Mouse (Mus musculus): Measurements from ENCODE around the gene Polr2a. TPM values are rescaled to one million over a fixed set of nuclear protein-coding genes. Genes with fewer than 3 reads are reported as not detected.

The Polr2a gene
- 13.0 and 15.5 TPM in 2 replicates for polyA plus RNA-seq (2015; fragmentation: Nextera tagmentation; extraction: Ambion mirVana)

- peaks cover 40% of the 10 kb centered on the region for H3K4me1 ChIP-seq (ENCODE audit: control insufficient read depth, insufficient read depth, low read length)
Observed at GRCm38 (mm10) chr11:69758478-69758970, at the start of gene Polr2a. Gene Polr2a, minus strand, starts transcription at chr11:69758637.

GRCm38 (mm10) chr11:69807641-69808040 lies 49.2 kb upstream of the Polr2a start:
- Histone ChIP-seq H3K27ac (ENCODE audit: low read length) (no peak overlapping the region), H3K9ac (ENCODE audit: low read depth, low read length) (no peak overlapping the region), H3K4me3 (ENCODE audit: low read depth, low read length) (no peak overlapping the region), H3K9me3 (replicated peaks; ENCODE audit: control insufficient read depth, low read length, poor library complexity, severe bottlenecking) (no peaks in the 10 kb centered on the region), H3K4me1 (ENCODE audit: control insufficient read depth, insufficient read depth, low read length) (peaks cover 24% of the 10 kb centered on the region), H3K36me3 (ENCODE audit: control insufficient read depth, insufficient read depth, low read length) (no peaks in the 10 kb centered on the region), H3K27me3 (ENCODE audit: control insufficient read depth, insufficient read depth, low read depth, low read length) (peaks cover 16% of the 10 kb centered on the region), H3K4me2 (ENCODE audit: low read length) (no peak overlapping the region)
- no peak for ATAC-seq
- 89% methylated on average over 2 of the region's 2 CpGs for WGBS

More at GRCm38 (mm10) chr11:69758478-69758970, at the start of gene Polr2a:
- H3K36me3 ChIP-seq (ENCODE audit: control insufficient read depth, insufficient read depth, low read length), result no peaks in the 10 kb centered on the region
- peak; percentile 96 for ATAC-seq
- no peaks in the 10 kb centered on the region for H3K27me3 ChIP-seq (ENCODE audit: control insufficient read depth, insufficient read depth, low read depth, low read length)
- H3K9ac ChIP-seq (ENCODE audit: low read depth, low read length), result peak within 1 kb of the TSS; percentile 79
- H3K4me2 ChIP-seq (ENCODE audit: low read length), result peak within 1 kb of the TSS; percentile 81
- peak within 1 kb of the TSS; percentile 99 for H3K27ac ChIP-seq (ENCODE audit: low read length)
- H3K9me3 ChIP-seq (replicated peaks; ENCODE audit: control insufficient read depth, low read length, poor library complexity, severe bottlenecking), result no peaks in the 10 kb centered on the region
- WGBS, result 0% methylated on average over 33 of the region's 36 CpGs
- H3K4me3 ChIP-seq (ENCODE audit: low read depth, low read length), result peak within 1 kb of the TSS; percentile 53

GRCm38 (mm10) chr11:69806378-69806777 lies 47.9 kb upstream of the Polr2a start:
- 86% methylated on average over 4 of the region's 4 CpGs for whole genome bisulfite sequencing
- H3K27ac ChIP-seq (ENCODE audit: low read length), result no peak overlapping the region
- H3K4me3 ChIP-seq (ENCODE audit: low read depth, low read length), result no peak overlapping the region
- peaks cover 36% of the 10 kb centered on the region for H3K4me1 ChIP-seq (ENCODE audit: control insufficient read depth, insufficient read depth, low read length)
- no peaks in the 10 kb centered on the region for H3K9me3 ChIP-seq (replicated peaks; ENCODE audit: control insufficient read depth, low read length, poor library complexity, severe bottlenecking)
- H3K9ac ChIP-seq (ENCODE audit: low read depth, low read length), result no peak overlapping the region
- H3K27me3 ChIP-seq (ENCODE audit: control insufficient read depth, insufficient read depth, low read depth, low read length), result peaks cover 16% of the 10 kb centered on the region
- H3K36me3 ChIP-seq (ENCODE audit: control insufficient read depth, insufficient read depth, low read length), result no peaks in the 10 kb centered on the region
- H3K4me2 ChIP-seq (ENCODE audit: low read length), result no peak overlapping the region
- ATAC-seq, result no peak

DNA sequence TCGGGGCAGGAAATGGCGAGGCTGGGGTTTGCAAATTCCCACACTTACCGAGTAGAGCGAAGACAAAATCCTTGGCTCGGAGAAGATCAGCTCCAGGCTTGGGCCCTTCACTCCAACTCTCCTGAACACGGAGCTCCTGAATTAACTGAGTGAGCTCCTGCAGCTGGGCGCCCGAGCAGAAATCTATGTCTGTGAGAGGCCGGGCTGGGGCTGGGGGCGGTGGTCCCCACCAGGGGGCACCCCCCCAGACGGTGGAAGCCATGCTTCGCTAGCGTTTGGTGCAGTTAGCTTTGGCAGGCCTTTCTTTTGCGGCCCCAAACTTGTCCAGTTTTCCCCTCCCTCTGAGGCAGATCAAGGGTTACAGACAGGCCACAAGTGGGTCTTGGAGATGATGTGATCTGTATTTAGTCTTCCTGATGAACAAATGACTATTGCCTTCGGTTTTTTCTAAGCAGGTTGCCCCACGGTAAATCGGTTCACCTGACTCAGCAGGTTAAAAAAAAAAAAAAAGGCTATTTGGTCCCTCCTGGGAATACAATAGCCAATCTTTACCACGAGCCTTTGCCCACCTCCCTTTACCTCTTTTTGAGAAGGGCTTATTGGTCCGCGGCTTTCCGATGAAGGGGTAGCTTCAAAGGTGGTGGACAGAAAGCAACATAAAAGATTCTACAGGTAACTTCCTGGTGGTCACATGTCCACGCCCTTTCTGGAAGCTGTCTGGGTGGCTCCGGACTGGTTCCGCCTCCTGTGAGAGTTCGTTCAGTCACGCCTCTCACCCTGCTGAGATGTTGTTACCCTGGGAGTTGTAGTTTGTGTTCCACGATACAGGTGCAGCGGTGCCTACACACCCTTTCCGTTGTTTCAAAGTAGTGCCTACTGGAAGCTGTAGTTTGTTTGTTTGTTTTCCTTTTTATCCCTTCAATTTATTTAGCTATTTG lies 46.8 kb upstream of the Polr2a start, which contains the start of gene Tmem102:
Gene Tmem102, minus strand, starts transcription at position 653 of the 938 bp plus-strand sequence.
- H3K27ac ChIP-seq (ENCODE audit: low read length), result no peak within 1 kb of the TSS
- no peaks in the 10 kb centered on the region for H3K9me3 ChIP-seq (replicated peaks; ENCODE audit: control insufficient read depth, low read length, poor library complexity, severe bottlenecking)
- peak within 1 kb of the TSS; percentile 90 for H3K4me2 ChIP-seq (ENCODE audit: low read length)
- no peaks in the 10 kb centered on the region for H3K36me3 ChIP-seq (ENCODE audit: control insufficient read depth, insufficient read depth, low read length)
- WGBS, result 8% methylated on average over 29 of the region's 29 CpGs
- peak within 1 kb of the TSS; percentile 35; the same call in 1 of the 2 replicates for H3K9ac ChIP-seq (ENCODE audit: low read depth, low read length)
- H3K4me3 ChIP-seq (ENCODE audit: low read depth, low read length), result 0 out of 2 replicates have a peak within 1 kb of the TSS, but pooled peaks have one; percentile 1
- peaks cover 16% of the 10 kb centered on the region for H3K27me3 ChIP-seq (ENCODE audit: control insufficient read depth, insufficient read depth, low read depth, low read length)
- no peak for ATAC-seq
- peaks cover 38% of the 10 kb centered on the region for H3K4me1 ChIP-seq (ENCODE audit: control insufficient read depth, insufficient read depth, low read length)

DNA sequence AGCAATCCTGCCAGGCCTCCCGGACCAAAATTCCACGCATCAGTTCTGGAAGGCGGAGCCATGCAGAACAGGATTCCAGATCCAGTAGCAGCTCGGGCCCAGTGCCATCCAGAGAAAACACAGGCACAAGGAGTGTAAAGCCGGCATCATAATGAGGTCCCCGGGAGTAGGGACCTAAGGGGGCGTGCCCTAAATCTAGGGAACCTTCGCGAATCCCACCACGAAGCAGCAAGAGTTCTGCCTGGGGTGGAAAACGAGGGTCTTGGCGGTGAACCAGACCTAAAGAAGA lies 46.2 kb upstream of the Polr2a start:
- peaks cover 43% of the 10 kb centered on the region for H3K4me1 ChIP-seq (ENCODE audit: control insufficient read depth, insufficient read depth, low read length)
- peak overlapping the region; percentile 35; the same call in 1 of the 2 replicates for H3K9ac ChIP-seq (ENCODE audit: low read depth, low read length)
- H3K9me3 ChIP-seq (replicated peaks; ENCODE audit: control insufficient read depth, low read length, poor library complexity, severe bottlenecking), result no peaks in the 10 kb centered on the region
- no peak for ATAC-seq
- no peak overlapping the region for H3K27ac ChIP-seq (ENCODE audit: low read length)
- 5% methylated on average over 12 of the region's 12 CpGs for WGBS
- H3K36me3 ChIP-seq (ENCODE audit: control insufficient read depth, insufficient read depth, low read length), result no peaks in the 10 kb centered on the region
- peaks cover 16% of the 10 kb centered on the region for H3K27me3 ChIP-seq (ENCODE audit: control insufficient read depth, insufficient read depth, low read depth, low read length)
- 0 out of 2 replicates have a peak overlapping the region, but pooled peaks have one; percentile 1 for H3K4me3 ChIP-seq (ENCODE audit: low read depth, low read length)
- peak overlapping the region; percentile 90 for H3K4me2 ChIP-seq (ENCODE audit: low read length)

DNA sequence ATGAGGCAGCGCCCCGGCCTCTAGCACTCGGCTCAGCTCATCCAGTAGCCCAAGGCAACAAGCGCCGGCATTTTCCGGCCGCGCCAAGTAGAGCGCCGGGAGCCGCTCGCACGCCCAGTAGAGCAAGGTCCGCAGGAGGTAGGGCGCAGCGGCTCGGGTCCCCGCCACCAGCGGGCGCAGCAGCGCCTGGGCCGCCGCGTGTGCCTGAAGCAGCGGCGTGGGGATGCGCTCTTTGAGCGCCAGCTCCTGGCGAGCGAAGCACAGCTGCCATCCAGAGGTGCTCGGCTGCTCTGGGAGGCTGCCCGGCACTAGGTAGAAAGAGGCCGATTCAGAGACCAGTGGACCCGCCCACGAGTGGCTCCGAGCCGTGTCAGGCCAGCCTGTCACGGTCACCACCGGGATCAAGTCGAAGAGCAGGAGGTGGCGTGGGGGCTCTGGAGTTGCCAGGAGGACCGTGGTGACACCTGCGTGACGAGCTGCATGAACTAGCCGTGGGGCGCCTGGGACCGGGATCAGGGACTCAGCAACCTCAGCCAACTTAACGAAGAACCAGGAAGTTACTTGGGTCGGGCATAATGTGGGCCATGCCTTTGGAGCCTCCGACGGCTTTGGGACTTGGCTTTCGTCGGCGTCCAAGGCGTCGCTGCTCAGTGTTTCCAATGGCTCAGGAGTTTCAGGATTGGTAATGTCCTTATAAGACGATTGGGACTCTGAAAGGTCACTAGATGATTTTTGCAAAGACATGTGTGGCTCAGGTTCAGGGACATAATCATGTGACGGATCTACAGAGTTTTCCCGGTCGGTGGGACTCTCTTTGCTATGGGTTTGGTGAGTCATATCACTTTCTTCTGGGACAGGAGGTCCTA lies 45.6 kb upstream of the Polr2a start:
- under 1% methylated on average over 60 of the region's 60 CpGs for WGBS
- Histone ChIP-seq H3K9ac (ENCODE audit: low read depth, low read length) (peak overlapping the region; percentile 64), H3K4me2 (ENCODE audit: low read length) (peak overlapping the region; percentile 90), H3K27me3 (ENCODE audit: control insufficient read depth, insufficient read depth, low read depth, low read length) (peaks cover 16% of the 10 kb centered on the region), H3K9me3 (replicated peaks; ENCODE audit: control insufficient read depth, low read length, poor library complexity, severe bottlenecking) (no peaks in the 10 kb centered on the region), H3K4me3 (ENCODE audit: low read depth, low read length) (peak overlapping the region; percentile 54), H3K36me3 (ENCODE audit: control insufficient read depth, insufficient read depth, low read length) (no peaks in the 10 kb centered on the region), H3K27ac (ENCODE audit: low read length) (peak overlapping the region; percentile 45), H3K4me1 (ENCODE audit: control insufficient read depth, insufficient read depth, low read length) (peaks cover 48% of the 10 kb centered on the region)
- peak; percentile 29; the same call in 1 of the 2 replicates for ATAC-seq

DNA sequence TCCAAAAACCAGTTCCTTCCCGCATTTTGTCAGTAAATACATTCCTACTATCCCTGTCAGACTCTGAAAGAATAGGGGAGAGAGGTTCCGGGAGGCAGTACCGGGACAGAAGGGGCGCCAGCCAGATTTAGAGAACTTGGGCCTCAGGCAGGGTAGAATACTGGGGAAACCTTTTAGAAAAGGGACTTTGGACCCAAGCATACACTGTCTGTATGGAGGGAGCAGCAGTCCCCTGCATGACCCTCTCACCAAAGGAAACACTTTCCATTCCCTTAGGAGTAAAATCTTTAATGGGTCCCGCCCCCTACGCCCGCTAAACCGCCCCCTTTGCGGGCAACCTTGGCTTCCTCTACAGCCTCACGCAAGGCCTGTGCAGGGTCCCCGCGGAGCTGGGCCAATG lies 44.9 kb upstream of the Polr2a start:
- peak overlapping the region; percentile 90 for H3K4me2 ChIP-seq (ENCODE audit: low read length)
- H3K4me3 ChIP-seq (ENCODE audit: low read depth, low read length), result peak overlapping the region; percentile 54
- peak overlapping the region; percentile 45 for H3K27ac ChIP-seq (ENCODE audit: low read length)
- H3K27me3 ChIP-seq (ENCODE audit: control insufficient read depth, insufficient read depth, low read depth, low read length), result peaks cover 16% of the 10 kb centered on the region
- peaks cover 48% of the 10 kb centered on the region for H3K4me1 ChIP-seq (ENCODE audit: control insufficient read depth, insufficient read depth, low read length)
- 1% methylated on average over 12 of the region's 12 CpGs for WGBS
- H3K9me3 ChIP-seq (replicated peaks; ENCODE audit: control insufficient read depth, low read length, poor library complexity, severe bottlenecking), result no peaks in the 10 kb centered on the region
- no peaks in the 10 kb centered on the region for H3K36me3 ChIP-seq (ENCODE audit: control insufficient read depth, insufficient read depth, low read length)
- peak; percentile 2; the same call in 1 of the 2 replicates for ATAC-seq
- peak overlapping the region; percentile 69 for H3K9ac ChIP-seq (ENCODE audit: low read depth, low read length)

- peak overlapping the region; percentile 69 for H3K9ac ChIP-seq (ENCODE audit: low read depth, low read length)
- no peaks in the 10 kb centered on the region for H3K36me3 ChIP-seq (ENCODE audit: control insufficient read depth, insufficient read depth, low read length)
- H3K4me2 ChIP-seq (ENCODE audit: low read length), result peak overlapping the region; percentile 90
- peak overlapping the region; percentile 72 for H3K27ac ChIP-seq (ENCODE audit: low read length)
- peaks cover 48% of the 10 kb centered on the region for H3K4me1 ChIP-seq (ENCODE audit: control insufficient read depth, insufficient read depth, low read length)
- under 1% methylated on average over 33 of the region's 33 CpGs for WGBS
- peaks cover 16% of the 10 kb centered on the region for H3K27me3 ChIP-seq (ENCODE audit: control insufficient read depth, insufficient read depth, low read depth, low read length)
- peak overlapping the region; percentile 54 for H3K4me3 ChIP-seq (ENCODE audit: low read depth, low read length)
- ATAC-seq, result peak; percentile 18; the same call in 1 of the 2 replicates
- no peaks in the 10 kb centered on the region for H3K9me3 ChIP-seq (replicated peaks; ENCODE audit: control insufficient read depth, low read length, poor library complexity, severe bottlenecking)
Observed at GRCm38 (mm10) chr11:69802648-69803105, 44.2 kb upstream of the Polr2a start.
